Mouse (Mus musculus): Measurements from ENCODE around the gene Atf4.

Gene Atf4

DNA sequence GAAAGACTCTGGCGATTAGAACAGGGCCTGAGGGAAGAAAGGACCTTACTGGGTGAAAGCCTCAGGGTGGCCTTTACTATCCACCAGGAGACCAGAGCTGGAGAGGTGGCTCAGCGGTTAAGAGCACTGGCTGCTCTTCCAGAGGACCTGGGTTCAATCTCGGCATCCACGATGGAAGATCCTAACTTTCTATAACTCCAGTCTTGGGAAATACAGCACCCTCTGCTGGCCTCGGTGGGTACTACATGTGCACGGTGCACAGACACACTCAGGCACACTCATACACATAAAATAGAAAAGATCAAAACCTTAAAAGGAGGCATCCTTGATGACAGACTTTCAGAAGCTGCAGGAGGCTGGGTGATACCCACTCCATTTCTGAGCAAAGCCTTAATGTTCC lies 25.7 kb downstream of the Atf4 start:
- DNase-seq (ENCODE audit: low spot score in 2 of 2), result no peak

DNA sequence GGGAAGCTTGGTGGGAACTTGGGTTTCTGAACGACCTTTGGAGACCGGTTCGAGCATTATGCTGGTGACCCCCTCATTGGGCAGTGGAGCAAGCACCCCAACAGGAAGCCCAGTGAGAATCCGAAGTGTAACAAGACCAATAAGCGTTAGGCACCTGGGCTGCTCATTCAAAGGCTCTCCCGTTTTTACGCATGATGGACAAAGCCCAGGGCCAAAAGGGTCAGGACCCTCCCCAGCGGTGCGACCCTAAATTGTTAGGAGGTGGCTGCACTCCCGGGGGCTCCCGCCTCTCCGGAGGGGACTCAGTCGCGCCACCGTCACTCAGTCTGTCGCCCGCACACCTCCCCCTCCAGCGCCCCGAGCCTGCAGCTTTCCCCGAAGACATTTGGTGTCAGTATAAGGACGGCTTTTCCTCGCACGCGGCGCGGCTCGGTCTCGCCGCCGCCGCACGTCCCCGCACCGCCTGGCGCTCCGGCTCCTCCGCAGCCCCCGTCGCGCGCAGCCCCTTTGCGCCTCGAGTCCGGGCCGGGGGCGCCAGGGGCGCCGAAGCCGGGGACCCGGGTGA lies 31.9 kb downstream of the Atf4 start, which contains the start of gene Cacna1i:
Gene Cacna1i, plus strand, starts transcription at position 388 of the 565 bp plus-strand sequence.
- DNase-seq (ENCODE audit: low spot score in 2 of 2), result peak in 1 of 2 experiments; percentile 58

DNA sequence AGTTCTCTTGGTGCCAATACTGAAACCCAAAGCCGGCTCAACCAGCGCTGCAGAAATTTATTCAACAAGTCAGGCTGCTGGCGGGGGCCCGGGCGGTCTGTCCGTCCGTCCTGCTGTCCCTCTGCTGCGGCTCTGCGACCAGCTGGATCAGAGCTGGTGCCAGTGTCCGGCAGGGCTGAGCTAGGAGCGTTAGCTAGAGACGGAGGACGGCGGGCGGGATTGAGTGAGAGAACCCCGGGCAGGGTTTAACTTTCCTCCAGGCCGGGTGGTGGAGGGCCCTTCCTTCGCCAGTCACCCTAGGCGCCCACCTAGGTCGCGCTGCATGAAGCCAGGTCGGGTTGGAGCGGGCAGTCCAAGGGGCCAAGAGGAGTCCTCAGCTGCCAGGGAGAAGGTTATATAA lies 33.1 kb downstream of the Atf4 start:
- DNase-seq (ENCODE audit: low spot score in 2 of 2), result no peak

DNA sequence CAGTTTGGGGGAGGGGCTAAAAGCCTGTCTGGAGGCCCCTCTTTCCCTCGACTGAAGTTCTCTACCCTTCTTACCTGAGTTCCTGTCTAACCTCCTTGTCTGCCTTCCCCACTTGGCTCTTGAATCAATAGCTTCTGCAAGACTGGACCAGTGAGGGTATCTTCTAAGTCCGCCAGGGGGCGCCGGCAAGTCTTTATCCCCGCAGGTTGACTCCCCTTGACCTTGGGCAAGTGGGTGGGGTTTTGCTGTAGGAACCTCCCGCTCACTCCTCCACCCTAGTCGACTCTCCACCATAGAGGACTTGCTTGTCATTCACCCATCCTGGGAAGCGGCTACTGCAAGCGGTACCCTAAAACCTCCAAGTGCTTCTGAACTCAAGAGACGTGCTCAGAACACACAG lies 34.5 kb downstream of the Atf4 start:
- peak; percentile 74 to 81 for DNase-seq (ENCODE audit: low spot score in 2 of 2)

DNA sequence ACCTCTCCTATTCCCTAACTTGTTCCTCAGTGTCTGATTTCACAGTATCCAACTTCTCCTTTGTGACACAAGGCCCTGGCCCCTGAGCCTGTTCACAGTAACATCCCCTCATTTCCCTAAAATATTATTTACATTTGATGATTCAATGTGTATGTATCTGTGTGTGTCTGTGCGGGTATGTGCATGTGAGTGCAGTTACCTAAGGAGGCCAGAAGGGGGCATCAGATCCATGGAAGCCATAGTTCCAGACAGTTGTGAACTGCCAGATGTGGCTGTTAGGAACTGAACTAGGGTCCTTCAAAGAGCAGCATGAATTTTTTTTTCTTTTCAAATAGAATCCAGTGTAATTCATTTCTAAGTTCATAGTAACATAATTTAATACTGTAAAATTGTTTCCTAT lies 42.2 kb downstream of the Atf4 start:
- no peak for DNase-seq (ENCODE audit: low spot score in 2 of 2)

DNA sequence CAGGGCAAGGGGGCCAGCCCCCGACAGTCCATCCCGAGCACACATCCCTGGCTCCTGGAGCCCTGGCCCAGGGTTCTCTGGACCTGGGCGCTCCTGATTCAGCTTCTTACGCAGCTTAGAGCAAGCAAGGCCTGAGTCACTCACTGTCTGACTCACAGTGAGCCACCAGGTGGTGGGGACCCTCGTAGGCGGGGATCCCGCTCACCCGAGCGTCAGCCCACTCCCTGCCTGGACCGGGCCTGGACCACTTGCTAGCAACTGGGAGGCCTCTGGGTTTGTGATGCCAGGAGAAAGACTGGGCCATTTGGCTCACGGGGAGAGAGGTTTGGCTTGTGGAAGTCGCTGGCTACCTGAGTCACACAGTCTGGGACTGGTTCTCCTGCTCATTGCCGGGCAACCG lies 48.8 kb downstream of the Atf4 start:
- DNase-seq (ENCODE audit: low spot score in 2 of 2), result peak in 1 of 2 experiments; percentile 67

DNA sequence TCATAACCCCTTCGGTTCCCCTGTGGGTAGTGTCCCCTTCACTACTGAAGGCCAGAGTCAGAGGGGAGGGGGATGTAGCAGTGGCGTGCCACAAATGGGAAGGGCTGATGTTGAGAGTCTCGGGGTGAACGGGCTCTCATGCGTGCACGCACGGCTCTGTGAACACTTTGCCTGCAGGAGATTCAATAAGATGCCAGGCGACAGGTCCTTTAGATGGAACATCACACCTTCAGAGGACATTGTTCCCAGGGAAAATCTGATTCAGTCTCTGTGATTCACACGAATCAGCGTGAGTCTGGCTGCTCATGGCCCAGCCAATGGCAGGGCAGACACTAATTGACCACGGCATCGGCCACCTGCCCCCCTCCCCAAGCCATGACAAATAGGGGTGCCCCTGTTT lies 49.2 kb downstream of the Atf4 start:
- no peak for DNase-seq (ENCODE audit: low spot score in 2 of 2)

DNA sequence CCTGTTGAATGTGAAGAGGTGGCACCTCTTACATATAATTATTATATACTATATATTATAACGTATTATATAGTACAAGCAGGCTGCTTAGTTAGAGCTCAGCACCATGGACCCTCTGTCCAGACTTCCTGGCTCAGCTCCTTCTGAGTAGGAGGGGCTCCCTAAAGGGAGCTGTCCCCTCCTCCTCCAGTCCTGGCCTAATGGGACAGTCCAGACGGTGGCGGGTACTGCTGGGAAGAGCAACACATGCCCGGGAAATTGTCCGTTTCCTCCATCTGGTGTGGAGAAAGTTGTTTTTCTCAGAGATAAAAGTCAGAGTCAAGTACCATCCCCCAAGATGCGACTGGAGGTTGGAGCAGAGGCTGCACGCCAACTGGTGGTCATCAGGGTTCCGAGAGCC lies 51.2 kb downstream of the Atf4 start:
- no peak for DNase-seq (ENCODE audit: low spot score in 2 of 2)
